Mouse (Mus musculus): ENCODE results near the gene Fbxw9. TPM values are rescaled to one million over a fixed set of nuclear protein-coding genes. Genes with fewer than 3 reads are reported as not detected.

The Fbxw9 gene
- polyA plus RNA-seq, 1 experiment from 2014 or later, result 37.4 TPM

DNA sequence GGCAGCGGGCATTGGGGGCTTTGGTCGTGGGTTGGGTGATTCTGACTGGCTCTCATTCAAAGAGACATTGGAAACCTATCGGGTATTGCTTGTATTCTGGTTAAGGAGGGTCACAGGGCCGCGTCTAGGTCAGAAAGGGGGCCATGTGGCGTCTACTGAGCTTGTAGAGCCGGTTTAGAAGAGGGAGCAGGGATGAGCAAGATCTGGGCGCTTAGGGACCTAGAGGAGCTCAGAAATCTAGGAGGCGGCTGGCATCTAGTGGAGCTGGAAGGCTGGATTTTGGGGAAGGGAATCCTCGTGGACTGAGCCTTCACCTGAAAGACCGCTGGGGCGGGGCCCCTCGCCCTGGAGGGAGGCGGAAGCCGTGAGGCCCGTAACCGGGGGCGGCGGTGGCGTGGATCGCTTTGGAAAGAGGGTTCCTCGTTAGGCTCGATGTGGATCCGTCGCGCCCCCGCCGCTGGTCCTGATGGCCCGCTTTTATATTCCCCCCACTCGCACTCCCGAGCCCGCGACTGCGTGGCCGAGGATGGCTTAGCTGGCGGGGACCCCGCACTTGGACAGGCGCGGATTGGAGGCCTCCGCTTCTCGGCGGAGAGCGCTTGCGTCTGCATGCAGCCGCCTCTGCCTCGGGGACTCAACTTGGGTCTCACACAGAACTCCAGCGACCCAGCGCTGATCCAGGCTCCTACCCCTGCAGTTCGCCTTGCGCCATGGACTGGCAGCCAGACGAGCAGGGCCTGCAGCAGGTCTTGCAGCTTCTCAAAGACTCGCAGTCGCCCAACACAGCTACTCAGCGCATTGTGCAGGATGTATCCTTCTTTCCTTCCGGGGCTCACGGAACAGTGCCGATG is 21.9 kb upstream of the Fbxw9 start:
- H3K4me3 ChIP-seq (replicated peaks), result peak overlapping the region; percentile 82
- no peaks in the 10 kb centered on the region for H3K27me3 ChIP-seq
- peaks cover 29% of the 10 kb centered on the region for H3K4me1 ChIP-seq
- peak overlapping the region; percentile 87 for H3K4me2 ChIP-seq (replicated peaks)
- WGBS, result under 1% methylated on average over 57 of the region's 57 CpGs
- no peaks in the 10 kb centered on the region for H3K9me3 ChIP-seq (replicated peaks)
- ATAC-seq (ENCODE audit: insufficient number of reproducible peaks, low FRiP score, low TSS enrichment, low read depth), result no peak
- peak overlapping the region; percentile 100 for H3K27ac ChIP-seq (replicated peaks)
- peak overlapping the region; percentile 89 for H3K9ac ChIP-seq
- peaks cover 31% of the 10 kb centered on the region for H3K36me3 ChIP-seq

DNA sequence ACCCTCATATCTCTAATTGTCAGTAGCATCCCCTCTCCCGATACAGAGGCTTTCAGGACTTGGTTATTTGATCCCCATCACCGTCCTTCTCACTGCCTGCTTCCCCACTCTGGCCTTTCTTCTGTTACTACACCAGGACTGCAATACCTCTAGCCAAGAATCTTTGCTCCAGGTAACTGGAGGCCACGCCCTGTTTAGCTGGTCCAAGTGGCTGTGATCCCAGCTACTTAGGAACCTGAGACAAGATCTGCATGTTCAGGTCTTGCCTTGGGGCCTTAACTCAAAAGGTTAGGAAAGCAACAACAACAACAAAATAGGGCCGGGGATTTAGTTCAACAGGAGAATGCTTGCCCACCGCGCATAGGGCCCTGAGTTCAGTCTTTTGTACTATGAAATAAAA is 16.2 kb upstream of the Fbxw9 start:
- no peak overlapping the region for H3K4me3 ChIP-seq (replicated peaks)
- H3K36me3 ChIP-seq, result peaks cover 78% of the 10 kb centered on the region
- H3K4me1 ChIP-seq, result peaks cover 10% of the 10 kb centered on the region
- H3K9ac ChIP-seq, result no peak overlapping the region
- WGBS, result 79% methylated on average over 6 of the region's 6 CpGs
- H3K9me3 ChIP-seq (replicated peaks), result no peaks in the 10 kb centered on the region
- no peak for ATAC-seq (ENCODE audit: insufficient number of reproducible peaks, low FRiP score, low TSS enrichment, low read depth)
- no peaks in the 10 kb centered on the region for H3K27me3 ChIP-seq
- H3K27ac ChIP-seq (replicated peaks), result no peak overlapping the region
- no peak overlapping the region for H3K4me2 ChIP-seq (replicated peaks)

DNA sequence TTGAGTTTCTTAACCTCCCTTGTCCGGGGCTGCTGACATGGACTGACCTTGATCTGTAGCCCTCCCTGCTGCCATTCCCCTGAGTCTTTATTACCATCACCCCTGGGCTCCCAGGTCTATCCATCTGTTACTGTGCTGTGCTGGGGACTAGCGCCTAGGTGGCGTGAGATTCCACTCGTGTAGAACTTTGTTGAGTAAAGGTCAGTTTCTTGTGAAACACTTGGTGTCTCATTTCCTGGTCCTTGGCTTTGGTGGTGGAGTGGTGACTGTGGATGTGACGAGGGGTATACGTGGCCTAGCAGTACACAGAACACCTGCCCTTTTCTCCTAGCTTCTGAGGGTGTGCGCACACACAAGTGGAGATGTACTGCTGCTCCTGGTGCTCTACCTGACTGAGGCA is 2.5 kb upstream of the Fbxw9 start:
- Histone ChIP-seq H3K27ac (replicated peaks) (no peak overlapping the region), H3K4me1 (peaks cover 19% of the 10 kb centered on the region), H3K9me3 (replicated peaks) (no peaks in the 10 kb centered on the region), H3K9ac (no peak overlapping the region), H3K4me2 (replicated peaks) (no peak overlapping the region), H3K36me3 (peaks cover 48% of the 10 kb centered on the region), H3K4me3 (replicated peaks) (no peak overlapping the region), H3K27me3 (no peaks in the 10 kb centered on the region)
- WGBS, result 81% methylated on average over 7 of the region's 7 CpGs
- ATAC-seq (ENCODE audit: insufficient number of reproducible peaks, low FRiP score, low TSS enrichment, low read depth), result no peak

DNA sequence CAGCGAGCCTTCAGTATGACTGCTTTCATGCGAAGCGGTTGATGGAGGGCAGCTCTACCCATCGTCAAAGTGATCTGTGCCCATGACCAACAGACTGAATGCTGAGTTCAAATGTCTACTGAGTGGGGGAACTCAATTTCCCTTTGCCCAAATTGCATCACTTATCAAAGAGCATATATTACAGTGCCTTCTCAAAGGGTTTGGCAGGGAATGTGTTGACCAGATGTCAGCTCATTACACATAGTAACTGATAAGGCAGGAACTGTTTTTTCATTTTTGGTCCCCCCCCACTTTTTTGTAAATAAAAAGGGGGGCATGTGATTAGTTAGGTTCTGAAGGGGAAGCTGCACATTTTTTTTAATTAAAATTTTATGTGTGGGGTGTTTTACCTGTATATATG is 2.7 kb downstream of the Fbxw9 start:
- Histone ChIP-seq H3K9ac (no peak overlapping the region), H3K4me1 (peaks cover 19% of the 10 kb centered on the region), H3K27me3 (no peaks in the 10 kb centered on the region), H3K36me3 (peaks cover 30% of the 10 kb centered on the region; the same call in 1 of the 2 replicates), H3K4me2 (replicated peaks) (no peak overlapping the region), H3K27ac (replicated peaks) (no peak overlapping the region), H3K4me3 (replicated peaks) (no peak overlapping the region), H3K9me3 (replicated peaks) (no peaks in the 10 kb centered on the region)
- ATAC-seq (ENCODE audit: insufficient number of reproducible peaks, low FRiP score, low TSS enrichment, low read depth), result no peak
- WGBS, result 94% methylated on average over 4 of the region's 4 CpGs

DNA sequence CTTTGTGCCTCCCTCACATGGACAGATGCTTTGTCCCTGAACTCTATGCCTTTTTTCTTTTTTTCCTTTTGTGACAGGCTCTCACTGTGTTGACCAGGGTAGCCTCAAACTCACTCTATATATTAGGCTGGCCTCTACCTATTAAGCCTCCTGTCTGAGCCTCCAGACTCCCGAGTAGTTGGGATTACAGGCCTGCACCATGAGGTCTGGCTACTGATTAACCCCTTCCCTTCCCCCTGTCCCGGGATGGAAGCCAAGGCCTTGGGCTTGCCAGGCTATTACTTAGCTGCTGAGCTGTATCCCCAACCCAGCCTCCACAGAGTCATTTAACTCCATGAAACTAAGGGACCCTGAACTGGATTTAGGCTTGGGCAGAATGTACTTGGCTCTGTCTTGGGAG is 5.4 kb downstream of the Fbxw9 start:
- H3K4me2 ChIP-seq (replicated peaks), result no peak overlapping the region
- H3K27me3 ChIP-seq, result no peaks in the 10 kb centered on the region
- peaks cover 18% of the 10 kb centered on the region for H3K4me1 ChIP-seq
- ATAC-seq (ENCODE audit: insufficient number of reproducible peaks, low FRiP score, low TSS enrichment, low read depth), result no peak
- 39% methylated on average over 2 of the region's 2 CpGs for WGBS
- no peaks in the 10 kb centered on the region for H3K9me3 ChIP-seq (replicated peaks)
- H3K4me3 ChIP-seq (replicated peaks), result no peak overlapping the region
- peaks cover 35% of the 10 kb centered on the region for H3K36me3 ChIP-seq
- H3K27ac ChIP-seq (replicated peaks), result no peak overlapping the region
- no peak overlapping the region for H3K9ac ChIP-seq

DNA sequence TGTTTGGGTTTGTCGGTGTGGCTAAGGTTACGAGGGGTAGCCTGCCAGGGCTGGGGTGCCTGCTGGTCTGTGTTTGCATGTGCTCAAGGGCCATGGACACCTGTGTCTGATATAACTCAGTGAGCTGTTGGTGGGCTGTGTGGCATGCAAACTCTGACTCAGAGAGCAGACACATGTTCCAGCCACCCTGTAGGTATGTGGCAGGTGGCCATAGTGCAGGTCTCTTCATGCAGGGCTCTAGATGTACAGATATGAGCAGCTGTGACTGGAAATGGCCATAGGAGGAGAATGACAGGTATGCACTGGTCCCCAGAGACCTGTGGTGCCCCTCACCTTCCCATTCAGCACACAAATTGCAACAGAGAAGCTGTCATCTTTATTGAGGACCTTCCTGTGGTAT is 7.3 kb downstream of the Fbxw9 start:
- Histone ChIP-seq H3K9ac (no peak overlapping the region), H3K36me3 (peaks cover 35% of the 10 kb centered on the region), H3K27ac (replicated peaks) (no peak overlapping the region), H3K9me3 (replicated peaks) (no peaks in the 10 kb centered on the region), H3K27me3 (no peaks in the 10 kb centered on the region), H3K4me1 (peaks cover under 1% of the 10 kb centered on the region; the same call in 1 of the 2 replicates), H3K4me2 (replicated peaks) (no peak overlapping the region), H3K4me3 (replicated peaks) (no peak overlapping the region)
- WGBS, result 82% methylated on average over 2 of the region's 2 CpGs
- ATAC-seq (ENCODE audit: insufficient number of reproducible peaks, low FRiP score, low TSS enrichment, low read depth), result no peak

DNA sequence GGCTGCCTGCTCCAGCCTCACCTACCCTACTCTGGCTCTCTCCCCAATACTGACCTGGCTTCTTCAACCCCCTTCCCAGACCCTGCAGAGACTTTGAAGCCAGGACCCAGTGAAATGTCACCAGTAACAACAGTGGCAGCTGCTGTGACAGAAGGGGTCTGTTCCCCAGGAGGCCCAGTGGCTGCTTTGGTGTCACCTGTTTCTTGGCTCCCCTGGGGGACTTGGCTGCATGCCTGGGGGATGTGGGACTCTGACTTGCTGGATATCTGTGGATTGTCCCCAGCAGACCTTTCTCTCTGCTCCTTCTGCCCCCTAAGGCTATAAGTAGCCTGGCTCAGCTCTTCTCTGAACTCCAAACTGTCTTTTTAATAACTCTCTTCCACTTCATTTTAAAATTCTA is 8.1 kb downstream of the Fbxw9 start, which contains the start of gene Gm5741:
TSS of gene Gm5741 (minus strand) at position 1 of the 400 bp plus-strand sequence.
- H3K9me3 ChIP-seq (replicated peaks), result no peaks in the 10 kb centered on the region
- H3K9ac ChIP-seq, result no peak within 1 kb of the TSS
- ATAC-seq (ENCODE audit: insufficient number of reproducible peaks, low FRiP score, low TSS enrichment, low read depth), result no peak
- peaks cover 7% of the 10 kb centered on the region; the same call in 1 of the 2 replicates for H3K4me1 ChIP-seq
- no peak within 1 kb of the TSS for H3K4me2 ChIP-seq (replicated peaks)
- H3K36me3 ChIP-seq, result peaks cover 35% of the 10 kb centered on the region
- H3K4me3 ChIP-seq (replicated peaks), result no peak within 1 kb of the TSS
- H3K27me3 ChIP-seq, result no peaks in the 10 kb centered on the region
- H3K27ac ChIP-seq (replicated peaks), result no peak within 1 kb of the TSS

DNA sequence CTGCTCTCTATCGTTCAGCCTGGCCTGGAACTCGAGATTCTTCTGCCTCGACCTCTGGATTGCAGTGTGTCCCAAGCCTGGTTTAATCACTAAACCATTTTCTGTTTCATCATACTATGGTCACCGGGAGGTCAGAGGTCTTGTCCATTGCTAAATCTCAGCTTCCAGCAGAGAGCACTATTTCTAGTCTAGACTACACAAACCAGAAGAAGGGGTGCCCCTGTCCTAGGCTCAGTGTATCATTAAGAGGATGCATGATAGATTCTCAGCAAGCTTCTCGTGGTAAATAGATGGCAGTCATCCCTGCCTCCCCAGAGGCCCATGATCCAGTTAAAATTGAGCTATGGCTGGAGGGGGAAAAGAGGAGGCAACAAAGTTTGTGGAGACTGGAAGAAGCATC is 11.2 kb downstream of the Fbxw9 start:
- Histone ChIP-seq H3K9me3 (replicated peaks) (no peaks in the 10 kb centered on the region), H3K4me1 (peaks cover 10% of the 10 kb centered on the region; the same call in 1 of the 2 replicates), H3K9ac (no peak overlapping the region), H3K27me3 (no peaks in the 10 kb centered on the region), H3K36me3 (peaks cover 44% of the 10 kb centered on the region), H3K4me2 (replicated peaks) (peak overlapping the region; percentile 80), H3K27ac (replicated peaks) (peak overlapping the region; percentile 97; the same call in 1 of the 2 replicates), H3K4me3 (replicated peaks) (peak overlapping the region; percentile 98)
- no peak for ATAC-seq (ENCODE audit: insufficient number of reproducible peaks, low FRiP score, low TSS enrichment, low read depth)
- WGBS, result 75% methylated on average over 5 of the region's 5 CpGs

DNA sequence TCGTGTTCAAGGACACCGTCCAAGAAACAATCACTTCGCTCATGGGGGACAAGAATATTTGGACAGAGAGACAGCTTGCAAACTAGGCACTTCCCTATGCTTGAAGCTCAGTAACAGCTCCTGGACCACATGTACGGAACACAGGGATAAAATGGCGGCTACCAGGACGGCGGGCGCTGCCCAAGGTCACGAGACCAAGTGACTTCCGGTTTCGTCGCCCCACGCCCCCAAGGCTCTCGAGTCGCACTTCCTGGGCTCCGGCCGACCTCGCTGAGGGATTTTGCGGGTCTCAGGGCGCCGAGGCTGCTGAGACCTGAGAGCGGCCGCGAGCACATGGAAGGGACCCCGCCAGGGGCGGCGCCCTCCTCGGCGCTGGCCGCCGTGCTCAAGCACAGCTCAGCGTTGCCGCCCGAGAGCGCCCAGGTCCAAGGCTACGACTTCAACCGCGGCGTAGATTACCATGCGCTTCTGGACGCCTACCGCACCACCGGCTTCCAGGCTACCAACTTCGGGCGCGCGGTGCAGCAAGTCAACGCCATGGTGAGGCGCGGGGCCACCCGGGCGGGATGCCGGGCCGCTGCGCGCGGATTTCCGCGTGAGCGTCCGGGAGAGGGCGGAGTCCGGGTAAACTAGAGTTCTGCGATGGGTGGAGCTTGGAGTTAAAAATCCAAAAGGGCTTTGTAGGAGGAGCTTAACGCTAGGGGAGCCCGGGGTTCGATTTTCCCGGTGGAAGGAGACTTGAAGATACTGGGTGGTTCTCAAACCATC is 11.8 kb downstream of the Fbxw9 start, which contains the start of gene Dhps:
TSS of gene Dhps (plus strand) at position 244 of the 768 bp plus-strand sequence.
- Histone ChIP-seq H3K9me3 (replicated peaks) (no peaks in the 10 kb centered on the region), H3K4me1 (peaks cover 10% of the 10 kb centered on the region; the same call in 1 of the 2 replicates), H3K4me2 (replicated peaks) (peak within 1 kb of the TSS; percentile 80), H3K9ac (peak within 1 kb of the TSS; percentile 91), H3K27me3 (no peaks in the 10 kb centered on the region), H3K4me3 (replicated peaks) (peak within 1 kb of the TSS; percentile 98), H3K36me3 (peaks cover 46% of the 10 kb centered on the region), H3K27ac (replicated peaks) (peak within 1 kb of the TSS; percentile 97)
- WGBS, result under 1% methylated on average over 68 of the region's 68 CpGs
- ATAC-seq (ENCODE audit: insufficient number of reproducible peaks, low FRiP score, low TSS enrichment, low read depth), result peak; percentile 87

DNA sequence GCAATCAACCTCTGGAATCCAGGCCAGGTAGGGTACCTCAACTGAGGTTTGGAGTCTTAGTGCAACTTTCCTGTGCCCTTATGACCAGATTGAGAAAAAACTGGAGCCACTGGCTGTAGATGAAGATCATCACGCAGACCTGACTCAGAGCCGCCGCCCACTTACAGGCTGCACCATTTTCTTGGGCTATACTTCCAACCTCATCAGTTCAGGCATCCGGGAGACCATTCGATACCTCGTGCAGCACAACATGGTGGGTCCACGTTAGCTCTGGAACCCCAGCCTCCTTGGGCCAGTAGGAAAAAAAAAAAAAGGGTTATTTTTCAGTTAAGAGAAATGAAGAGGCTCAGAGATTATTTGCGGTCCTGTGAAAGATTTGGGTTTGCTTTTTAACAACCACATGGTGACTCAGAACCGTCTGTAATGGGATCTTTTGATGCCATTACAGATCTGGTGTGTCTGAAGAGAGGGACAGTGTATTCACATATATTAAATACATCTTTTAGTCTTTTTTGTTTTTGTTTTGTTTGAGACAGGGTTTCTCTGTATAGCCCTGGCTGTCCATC is 12.6 kb downstream of the Fbxw9 start:
- peak overlapping the region; percentile 97 for H3K27ac ChIP-seq (replicated peaks)
- H3K9ac ChIP-seq, result peak overlapping the region; percentile 91
- no peaks in the 10 kb centered on the region for H3K27me3 ChIP-seq
- no peaks in the 10 kb centered on the region for H3K9me3 ChIP-seq (replicated peaks)
- H3K4me1 ChIP-seq, result peaks cover 10% of the 10 kb centered on the region; the same call in 1 of the 2 replicates
- H3K4me3 ChIP-seq (replicated peaks), result peak overlapping the region; percentile 98
- H3K4me2 ChIP-seq (replicated peaks), result peak overlapping the region; percentile 80
- no peak for ATAC-seq (ENCODE audit: insufficient number of reproducible peaks, low FRiP score, low TSS enrichment, low read depth)
- H3K36me3 ChIP-seq, result peaks cover 43% of the 10 kb centered on the region
- WGBS, result 30% methylated on average over 9 of the region's 9 CpGs

DNA sequence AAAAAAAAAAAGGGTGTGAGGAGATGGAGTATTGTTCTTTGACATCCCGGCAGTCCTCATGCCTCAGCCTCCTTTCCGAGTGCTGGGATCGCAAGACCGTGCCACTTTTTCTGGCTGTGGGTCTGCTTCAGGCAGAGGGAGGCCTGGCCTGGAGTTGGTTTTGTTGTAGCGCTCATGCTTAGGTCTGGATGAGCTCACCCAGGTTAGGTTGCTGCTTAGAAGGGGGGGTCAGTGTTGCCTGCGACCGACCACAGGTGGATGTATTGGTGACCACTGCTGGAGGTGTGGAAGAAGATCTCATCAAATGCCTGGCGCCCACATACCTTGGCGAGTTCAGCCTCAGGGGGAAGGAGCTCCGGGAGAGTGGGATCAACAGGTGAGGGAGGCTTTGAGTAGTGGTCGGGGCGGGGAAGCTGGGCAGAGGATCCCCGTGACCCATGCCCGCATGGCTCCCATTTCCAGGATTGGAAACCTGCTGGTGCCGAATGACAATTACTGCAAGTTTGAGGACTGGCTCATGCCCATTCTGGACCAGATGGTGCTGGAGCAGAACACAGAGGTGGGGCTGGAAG is 13.3 kb downstream of the Fbxw9 start:
- Histone ChIP-seq H3K27me3 (no peaks in the 10 kb centered on the region), H3K36me3 (peaks cover 36% of the 10 kb centered on the region), H3K4me2 (replicated peaks) (no peak overlapping the region), H3K4me1 (peaks cover 10% of the 10 kb centered on the region; the same call in 1 of the 2 replicates), H3K4me3 (replicated peaks) (no peak overlapping the region), H3K9ac (no peak overlapping the region), H3K9me3 (replicated peaks) (no peaks in the 10 kb centered on the region), H3K27ac (replicated peaks) (no peak overlapping the region)
- ATAC-seq (ENCODE audit: insufficient number of reproducible peaks, low FRiP score, low TSS enrichment, low read depth), result no peak
- WGBS, result 93% methylated on average over 15 of the region's 15 CpGs
